Mouse (Mus musculus) kidney, adult 9 months (tissue): Measurements from ENCODE around the gene Mss51.

Experiments used
- DNase-seq: peaks from one replicate; pipeline ENCODE4 v3.0.0; 2022

Mss51 gene

GRCm38 (mm10) chr14:20451302-20451701, 45.4 kb downstream of the Mss51 start:
- DNase-seq = no peak

- DNase-seq = peak; percentile 17
Measured at GRCm38 (mm10) chr14:20447209-20447608, 49.5 kb downstream of the Mss51 start.

GRCm38 (mm10) chr14:20442252-20442651, 54.4 kb downstream of the Mss51 start:
- DNase-seq = no peak

GRCm38 (mm10) chr14:20436976-20437375, 59.7 kb downstream of the Mss51 start:
- DNase-seq = no peak
